ENCODE assay signal across 9 mouse cellular contexts in genomic region chr3:104383681-104384341, GRCm38 (mm10).
A peak's percentile ranks its signal among the peaks of the same experiment; 100 is the strongest.
DNase-seq lines count a peak whose midpoint lies in the region; ATAC-seq lines count a peak whose summit lies in the region.
"Had no signal": no experiment of that assay in that cellular context is flagged by ENCODE, and none has a peak within 500 bp of the region (broad histone marks: within the 10 kb centered on the region; RNA-seq: fewer than 3 reads in every experiment).

No protein-coding gene starts in this region.

- no peaks in the 10 kb centered on the region for H3K9me3 ChIP-seq in stomach, embryonic 16.5 days (replicated peaks; ENCODE audit: control insufficient read depth, low read length)
- H3K9me3 ChIP-seq: liver, embryonic 13.5 days had no signal

- ATAC-seq in stomach, embryonic 16.5 days (ENCODE audit: insufficient read depth, low FRiP score) = no peak

- peaks cover 7% of the 10 kb centered on the region; the same call in 1 of the 2 replicates for H3K4me1 ChIP-seq in stomach, embryonic 16.5 days (ENCODE audit: control insufficient read depth, insufficient read depth, low read length)

- no peaks in the 10 kb centered on the region for H3K27me3 ChIP-seq in stomach, embryonic 16.5 days (ENCODE audit: control insufficient read depth, insufficient read depth, low read length)
- H3K27me3 ChIP-seq: liver, embryonic 13.5 days had no signal

- H3K4me3 ChIP-seq in stomach, embryonic 16.5 days (replicated peaks; ENCODE audit: low read length) = no peak overlapping the region
- H3K4me3 ChIP-seq: liver, embryonic 13.5 days had no signal

- no peaks in the 10 kb centered on the region for H3K36me3 ChIP-seq in stomach, embryonic 16.5 days (ENCODE audit: control insufficient read depth, insufficient read depth, low read length)
- H3K36me3 ChIP-seq: liver, embryonic 13.5 days had no signal

- WGBS in stomach, embryonic 16.5 days = 37% methylated on average over 9 of the region's 9 CpGs

- DNase-seq in 3134 (ENCODE audit: extremely low read depth, insufficient read length, low spot score) (peak; percentile 70), 416B (ENCODE audit: low read depth) (peak; percentile 6)
- peak; percentile 51 for DNase-seq in heart, adult 8-10 months (ENCODE audit: low spot score)
- peak; percentile 25 to 37 for DNase-seq in layer of hippocampus, postnatal 10 days (ENCODE audit: low spot score in 2 of 2)
- DNase-seq in embryo, embryonic 10.5 days (ENCODE audit: low spot score) = no peak
- no peak for DNase-seq in cerebellum, adult 9-11 months
- DNase-seq in lung, postnatal 25 days (ENCODE audit: low spot score) = no peak
- DNase-seq: liver, embryonic 13.5 days had no signal

- peak overlapping the region; percentile 50 for H3K27ac ChIP-seq in stomach, embryonic 16.5 days (ENCODE audit: low read length)
- H3K27ac ChIP-seq: liver, embryonic 13.5 days had no signal

- H3K4me2 ChIP-seq in stomach, embryonic 16.5 days (ENCODE audit: low read depth, low read length) = peak overlapping the region; percentile 18; the same call in 1 of the 2 replicates
- H3K4me2 ChIP-seq: liver, embryonic 13.5 days had no signal

- no peak overlapping the region for H3K9ac ChIP-seq in stomach, embryonic 16.5 days (ENCODE audit: low read length)
- H3K9ac ChIP-seq: liver, embryonic 13.5 days had no signal

Comparison
In these comparisons a context has a peak if more than half of its experiments do, and no peak if none do; other contexts are left out.
1. DNase-seq: peak in 3134 (single experiment), 416B (single experiment), heart, adult 8-10 months (single experiment) and layer of hippocampus, postnatal 10 days (2 of 2); none in embryo, embryonic 10.5 days (single experiment), cerebellum, adult 9-11 months (single experiment) and lung, postnatal 25 days (single experiment).